Mouse (Mus musculus) CH12.LX (cell line): ENCODE results near the gene Tollip.

Experiments
- CHD2 ChIP-seq: IDR thresholded peaks from 2 replicates; pipeline ENCODE4 v1.6.1; 2011; ENCODE audit warnings: low read length, improper control_type of control experiment
- CTCF ChIP-seq, 2 experiments: IDR thresholded peaks in 1 of 2; conservative IDR thresholded peaks in 1 of 2; 2 replicates each; pipeline ENCODE4 v1.5.1; 2011 to 2012; ENCODE audit warnings: low read depth in 2 of 2, low read length in 2 of 2, improper control_type of control experiment in 1 of 2, inconsistent platforms in 1 of 2, mild to moderate bottlenecking in 1 of 2, moderate library complexity in 1 of 2
- EP300 ChIP-seq: IDR thresholded peaks from 2 replicates; pipeline ENCODE4 v1.6.1; 2011; ENCODE audit warnings: low read length, improper control_type of control experiment
- GABPA ChIP-seq: IDR thresholded peaks from 2 replicates; pipeline ENCODE4 v1.6.1; 2012; ENCODE audit warnings: low read depth, low read length, improper control_type of control experiment, inconsistent platforms; ENCODE audit not compliant: insufficient replicate concordance
- HCFC1 ChIP-seq: IDR thresholded peaks from 2 replicates; pipeline ENCODE4 v1.6.1; 2012; ENCODE audit warnings: low read depth, mild to moderate bottlenecking, inconsistent platforms, low read length, improper control_type of control experiment
- JUND ChIP-seq: conservative IDR thresholded peaks from 2 replicates; pipeline ENCODE4 v1.6.1; 2011; ENCODE audit warnings: low read depth, low read length, improper control_type of control experiment
- MAX ChIP-seq: IDR thresholded peaks from 2 replicates; pipeline ENCODE4 v1.6.1; 2011; ENCODE audit warnings: low read length, improper control_type of control experiment
- USF1 ChIP-seq: IDR thresholded peaks from 2 replicates; pipeline ENCODE4 v1.6.1; 2014; ENCODE audit warnings: low read depth, mild to moderate bottlenecking, inconsistent platforms, low read length, improper control_type of control experiment
- USF2 ChIP-seq: conservative IDR thresholded peaks from 2 replicates; pipeline ENCODE4 v1.6.1; 2011; ENCODE audit warnings: low read depth, low read length, improper control_type of control experiment

- TF ChIP-seq CTCF (conservative IDR thresholded peaks at IDR 0.05 in 1 of 2, IDR thresholded peaks at IDR 0.05 in 1 of 2; ENCODE audit: low read depth in 2 of 2, low read length in 2 of 2) = no peak
- no peak for TF ChIP-seq CHD2
- TF ChIP-seq USF2 = no peak
- TF ChIP-seq EP300 = no peak
- no peak for TF ChIP-seq MAX
- TF ChIP-seq USF1 = no peak
- no peak for TF ChIP-seq JUND
- TF ChIP-seq HCFC1 = no peak
- TF ChIP-seq GABPA = no peak
Observed at GRCm38 (mm10) chr7:141957524-141958051, 39.3 kb upstream of the Tollip start.
